Mouse (Mus musculus): Measurements from ENCODE around the gene Tmem259. TPM values are rescaled to one million over a fixed set of nuclear protein-coding genes. Genes with fewer than 3 reads are reported as not detected.
A peak's percentile ranks its signal among the peaks of the same experiment; 100 is the strongest.

The Tmem259 gene
- total RNA-seq, 1 experiment: 127 TPM

- H3K9ac ChIP-seq (ENCODE audit: insufficient read depth, low read depth, low read length, poor library complexity, severe bottlenecking): no peak overlapping the region
- H3K27ac ChIP-seq (ENCODE audit: insufficient read depth, low read depth, low read length, poor library complexity, severe bottlenecking): no peak overlapping the region
- peaks cover 0 to 8% of the 10 kb centered on the region in 2 experiments; a peak in 1 of 4 replicates for H3K4me1 ChIP-seq (ENCODE audit: control insufficient read depth in 2 of 2, insufficient read depth in 2 of 2, low read length in 2 of 2, poor library complexity in 1 of 2)
Observed at GRCm38 (mm10) chr10:79930826-79931186, 53.3 kb downstream of the Tmem259 start.

GRCm38 (mm10) chr10:79929967-79930825, 53.9 kb downstream of the Tmem259 start:
- H3K27ac ChIP-seq (ENCODE audit: insufficient read depth, low read depth, low read length, poor library complexity, severe bottlenecking): no peak overlapping the region
- H3K9ac ChIP-seq (ENCODE audit: insufficient read depth, low read depth, low read length, poor library complexity, severe bottlenecking): no peak overlapping the region
- TF ChIP-seq ZNF384 (IDR thresholded peaks at IDR 0.05; ENCODE audit: low read depth, low read length) (no peak), ZC3H11A (IDR thresholded peaks at IDR 0.05; ENCODE audit: borderline replicate concordance, low read depth, low read length) (no peak), MAFK (IDR thresholded peaks at IDR 0.05; ENCODE audit: insufficient read depth, low read depth, low read length) (no peak), CHD2 (IDR thresholded peaks at IDR 0.05; ENCODE audit: low read depth, low read length) (no peak), HCFC1 (IDR thresholded peaks at IDR 0.05; ENCODE audit: borderline replicate concordance, insufficient read depth, low read length) (no peak)
- in situ Hi-C loops (cut with MboI; ENCODE audit: low sequenced_read_pairs in 2 of 2, unreplicated experiment in 2 of 2): no loop called here
- peaks cover 0 to 6% of the 10 kb centered on the region in 2 experiments; a peak in 1 of 4 replicates for H3K4me1 ChIP-seq (ENCODE audit: control insufficient read depth in 2 of 2, insufficient read depth in 2 of 2, low read length in 2 of 2, poor library complexity in 1 of 2)
- H3K36me3 ChIP-seq (ENCODE audit: control insufficient read depth, insufficient read depth, low read length, poor library complexity, severe bottlenecking): no peaks in the 10 kb centered on the region
- H3K9me3 ChIP-seq (ENCODE audit: control insufficient read depth, insufficient read depth, low read depth, low read length): no peaks in the 10 kb centered on the region
- DNase-seq (ENCODE audit: low read depth, low spot score): no peak
- H3K4me3 ChIP-seq (ENCODE audit: insufficient read depth in 1 of 2, low read depth in 1 of 2, low read length in 2 of 2, poor library complexity in 1 of 2, severe bottlenecking in 1 of 2): no peak overlapping the region

More at GRCm38 (mm10) chr10:79930826-79931186, 53.3 kb downstream of the Tmem259 start:
- Histone ChIP-seq H3K36me3 (ENCODE audit: control insufficient read depth, insufficient read depth, low read length, poor library complexity, severe bottlenecking) (no peaks in the 10 kb centered on the region), H3K4me3 (ENCODE audit: insufficient read depth in 1 of 2, low read depth in 1 of 2, low read length in 2 of 2, poor library complexity in 1 of 2, severe bottlenecking in 1 of 2) (no peak overlapping the region), H3K9me3 (ENCODE audit: control insufficient read depth, insufficient read depth, low read depth, low read length) (no peaks in the 10 kb centered on the region)
- TF ChIP-seq MAFK (IDR thresholded peaks at IDR 0.05; ENCODE audit: insufficient read depth, low read depth, low read length): no peak
- no peak for TF ChIP-seq ZNF384 (IDR thresholded peaks at IDR 0.05; ENCODE audit: low read depth, low read length)
- TF ChIP-seq CHD2 (IDR thresholded peaks at IDR 0.05; ENCODE audit: low read depth, low read length): no peak
- no peak for TF ChIP-seq ZC3H11A (IDR thresholded peaks at IDR 0.05; ENCODE audit: borderline replicate concordance, low read depth, low read length)
- no peak for DNase-seq (ENCODE audit: low read depth, low spot score)
- in situ Hi-C loops (cut with MboI; ENCODE audit: low sequenced_read_pairs in 2 of 2, unreplicated experiment in 2 of 2): no loop called here

- H3K27ac ChIP-seq (ENCODE audit: insufficient read depth, low read depth, low read length, poor library complexity, severe bottlenecking): no peak overlapping the region
- no peaks in the 10 kb centered on the region for H3K36me3 ChIP-seq (ENCODE audit: control insufficient read depth, insufficient read depth, low read length, poor library complexity, severe bottlenecking)
- no peak overlapping the region for H3K9ac ChIP-seq (ENCODE audit: insufficient read depth, low read depth, low read length, poor library complexity, severe bottlenecking)
- H3K4me1 ChIP-seq (ENCODE audit: control insufficient read depth in 2 of 2, insufficient read depth in 2 of 2, low read length in 2 of 2, poor library complexity in 1 of 2): peaks cover 0 to 6% of the 10 kb centered on the region in 2 experiments; a peak in 1 of 4 replicates
- DNase-seq (ENCODE audit: low read depth, low spot score): no peak
- H3K9me3 ChIP-seq (ENCODE audit: control insufficient read depth, insufficient read depth, low read depth, low read length): no peaks in the 10 kb centered on the region
- TF ChIP-seq CHD2 (IDR thresholded peaks at IDR 0.05; ENCODE audit: low read depth, low read length) (no peak), MAFK (IDR thresholded peaks at IDR 0.05; ENCODE audit: insufficient read depth, low read depth, low read length) (no peak)
- no peak overlapping the region for H3K4me3 ChIP-seq (ENCODE audit: insufficient read depth in 1 of 2, low read depth in 1 of 2, low read length in 2 of 2, poor library complexity in 1 of 2, severe bottlenecking in 1 of 2)
- in situ Hi-C loops (cut with MboI; ENCODE audit: low sequenced_read_pairs in 2 of 2, unreplicated experiment in 2 of 2): no loop called here
Observed at GRCm38 (mm10) chr10:79928907-79929701, 55.0 kb downstream of the Tmem259 start.

GRCm38 (mm10) chr10:79928030-79928694, 56.0 kb downstream of the Tmem259 start:
- no peaks in the 10 kb centered on the region for H3K9me3 ChIP-seq (ENCODE audit: control insufficient read depth, insufficient read depth, low read depth, low read length)
- H3K27ac ChIP-seq (ENCODE audit: insufficient read depth, low read depth, low read length, poor library complexity, severe bottlenecking): no peak overlapping the region
- in situ Hi-C loops (cut with MboI; ENCODE audit: low sequenced_read_pairs in 2 of 2, unreplicated experiment in 2 of 2): no loop called here
- H3K9ac ChIP-seq (ENCODE audit: insufficient read depth, low read depth, low read length, poor library complexity, severe bottlenecking): peak overlapping the region; percentile 38; the same call in 1 of the 2 replicates
- no peak for DNase-seq (ENCODE audit: low read depth, low spot score)
- H3K4me3 ChIP-seq (ENCODE audit: insufficient read depth in 1 of 2, low read depth in 1 of 2, low read length in 2 of 2, poor library complexity in 1 of 2, severe bottlenecking in 1 of 2): peak overlapping the region; percentile 81 to 96
- peaks cover 0 to 6% of the 10 kb centered on the region in 2 experiments; a peak in 1 of 4 replicates for H3K4me1 ChIP-seq (ENCODE audit: control insufficient read depth in 2 of 2, insufficient read depth in 2 of 2, low read length in 2 of 2, poor library complexity in 1 of 2)
- TF ChIP-seq ZC3H11A (IDR thresholded peaks at IDR 0.05; ENCODE audit: borderline replicate concordance, low read depth, low read length) (no peak), HCFC1 (IDR thresholded peaks at IDR 0.05; ENCODE audit: borderline replicate concordance, insufficient read depth, low read length) (no peak), CHD2 (IDR thresholded peaks at IDR 0.05; ENCODE audit: low read depth, low read length) (no peak), ZNF384 (IDR thresholded peaks at IDR 0.05; ENCODE audit: low read depth, low read length) (no peak), MAFK (IDR thresholded peaks at IDR 0.05; ENCODE audit: insufficient read depth, low read depth, low read length) (no peak)
- no peaks in the 10 kb centered on the region for H3K36me3 ChIP-seq (ENCODE audit: control insufficient read depth, insufficient read depth, low read length, poor library complexity, severe bottlenecking)

Measured in ES-E14 (cell line).